Mouse (Mus musculus): ENCODE data around the gene Tmem210.

The Tmem210 gene

DNA sequence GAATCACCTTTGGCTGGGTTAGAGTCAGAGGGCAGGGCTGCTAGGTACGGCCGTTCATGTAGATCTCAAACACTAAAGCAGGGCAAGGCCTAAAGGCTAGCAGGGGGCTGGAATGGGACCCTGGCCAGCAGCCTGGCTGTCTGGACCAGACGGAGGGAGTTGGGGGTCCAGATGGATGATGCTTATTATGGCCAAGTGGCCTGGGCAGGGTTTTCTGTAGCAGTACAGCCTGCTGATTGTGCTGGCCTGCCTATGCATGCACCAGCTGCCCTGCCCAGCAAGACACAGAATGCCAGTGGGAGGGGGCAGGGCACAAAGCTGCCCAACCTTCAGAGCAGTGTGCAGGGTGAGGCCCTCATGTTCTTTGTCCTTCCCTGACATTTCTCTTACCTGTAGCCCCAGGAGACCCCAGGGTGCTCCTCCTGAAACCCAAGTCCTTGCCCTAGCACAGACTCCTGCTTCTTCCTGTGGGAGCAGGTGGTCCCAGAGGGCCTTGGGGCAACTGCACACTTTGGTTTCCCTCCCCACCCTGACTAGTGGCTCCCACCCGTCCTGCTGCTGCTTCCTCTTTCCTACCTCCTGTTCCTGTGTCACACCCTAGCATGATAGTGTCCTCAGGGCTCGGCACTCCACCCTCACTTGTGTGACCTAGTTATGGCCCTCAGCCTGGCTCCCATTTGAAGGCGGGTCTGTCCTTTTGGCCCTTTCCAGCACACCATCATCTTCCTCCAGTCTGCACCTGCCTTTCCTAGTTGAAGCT lies 21.9 kb upstream of the Tmem210 start:
- DNase-seq (ENCODE audit: low read depth, low spot score), result no peak

DNA sequence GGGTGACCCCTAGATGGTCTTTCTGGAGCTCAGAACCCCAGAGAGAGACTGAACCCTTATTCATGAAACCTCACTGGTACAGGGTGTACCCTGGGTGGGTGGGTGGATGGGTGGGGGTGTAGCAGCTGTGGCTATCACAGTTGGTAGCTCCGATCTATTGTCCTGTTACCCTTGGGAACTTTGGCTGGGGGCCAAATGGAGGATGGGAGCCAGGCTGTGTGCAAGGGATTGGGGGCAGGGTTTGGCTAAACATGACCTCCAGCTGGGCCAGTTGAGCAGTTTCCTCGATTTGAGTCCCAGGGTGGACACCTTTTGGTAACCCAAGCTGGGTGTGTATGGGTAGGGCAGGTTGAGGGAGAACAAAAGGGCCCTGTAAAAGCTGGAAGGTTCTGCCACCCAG lies 21.2 kb upstream of the Tmem210 start:
- DNase-seq (ENCODE audit: low read depth, low spot score), result no peak

DNA sequence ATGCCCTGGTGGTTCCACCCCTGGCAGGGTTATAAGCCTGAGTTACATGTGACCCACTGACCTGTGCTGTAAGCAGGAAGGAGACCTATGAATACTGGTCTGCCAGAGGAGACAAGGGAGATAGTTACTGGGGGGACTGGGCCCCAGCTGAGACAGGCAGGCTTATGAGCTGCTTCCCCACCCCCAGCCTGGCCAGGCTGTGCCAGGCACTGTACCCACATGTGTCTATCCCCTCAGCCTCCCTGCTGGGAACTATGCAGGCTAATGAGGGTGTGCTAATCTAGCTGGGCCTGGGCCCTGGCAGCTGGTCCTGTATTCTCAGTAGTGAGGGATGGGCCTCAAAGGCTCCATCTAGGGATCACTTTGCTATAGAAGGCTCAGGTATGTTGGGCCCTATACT lies 20.7 kb upstream of the Tmem210 start:
- DNase-seq (ENCODE audit: low read depth, low spot score), result no peak

DNA sequence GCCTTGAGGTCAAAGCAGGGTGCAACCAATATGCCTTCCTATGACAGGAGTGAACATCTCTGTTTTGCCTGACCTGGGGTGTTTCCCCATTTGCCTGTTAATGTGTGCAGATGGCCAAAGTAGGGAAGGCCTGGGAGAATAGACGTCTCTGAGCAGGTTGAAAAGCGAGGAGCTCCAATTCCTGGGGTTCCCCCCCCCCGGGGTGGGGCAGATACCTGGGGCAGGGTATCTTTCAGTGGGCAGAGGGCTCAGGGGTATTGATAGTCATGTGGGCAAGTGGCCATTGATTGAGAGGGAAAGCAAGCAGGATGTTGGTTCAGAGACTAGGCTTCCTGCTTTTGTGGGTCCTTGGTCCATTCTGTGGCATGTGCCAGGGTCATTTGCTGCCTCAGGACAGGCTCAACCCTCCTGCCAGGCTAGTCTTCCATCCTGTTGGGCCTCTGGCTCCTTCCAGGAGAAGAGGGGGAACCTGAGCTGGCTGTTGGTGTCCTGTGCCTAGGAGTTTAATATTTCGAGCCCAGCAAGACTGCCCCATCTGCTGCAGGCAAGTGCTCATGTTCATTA lies 20.1 kb upstream of the Tmem210 start:
- no peak for DNase-seq (ENCODE audit: low read depth, low spot score)

DNA sequence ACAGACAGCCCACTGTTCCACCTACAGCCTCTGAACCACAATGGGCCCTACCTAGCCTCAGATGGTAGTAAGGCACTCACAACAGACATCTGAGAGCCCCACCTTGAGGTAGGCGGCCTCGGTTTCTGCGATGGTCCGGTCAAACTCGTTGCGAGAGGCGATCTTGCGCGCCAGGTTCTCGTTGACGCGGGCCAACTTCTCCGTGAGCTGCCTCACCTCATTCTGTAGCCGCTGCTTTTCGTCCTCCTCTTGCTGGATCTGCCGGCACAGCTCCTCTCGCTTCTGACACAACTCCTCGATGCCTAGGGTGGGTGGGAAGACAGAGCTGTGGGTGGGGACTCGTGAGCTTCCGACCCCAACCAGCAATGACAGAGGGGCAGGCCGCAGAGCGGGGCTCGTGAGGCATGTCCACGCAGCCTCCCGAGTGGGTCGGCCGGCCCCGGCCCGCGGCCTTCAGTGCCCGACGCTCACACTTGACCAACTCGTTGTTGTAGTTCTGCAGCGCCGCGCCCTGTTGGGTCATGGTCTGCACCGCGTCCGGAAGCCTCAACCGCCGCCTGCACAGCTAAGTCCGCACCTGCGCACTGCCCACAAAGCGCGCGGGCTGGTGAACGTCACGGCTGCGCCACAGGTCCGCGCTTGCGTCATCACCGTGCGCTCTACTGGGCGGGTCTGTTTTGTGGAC lies 16.0 kb upstream of the Tmem210 start, which contains the start of the genes Ssna1 and Anapc2:
Ssna1 (minus strand) TSS at position 612 of the 685 bp plus-strand sequence.
Anapc2 (plus strand) TSS at position 652 of the 685 bp plus-strand sequence.
- DNase-seq (ENCODE audit: low read depth, low spot score), result peak; percentile 92

DNA sequence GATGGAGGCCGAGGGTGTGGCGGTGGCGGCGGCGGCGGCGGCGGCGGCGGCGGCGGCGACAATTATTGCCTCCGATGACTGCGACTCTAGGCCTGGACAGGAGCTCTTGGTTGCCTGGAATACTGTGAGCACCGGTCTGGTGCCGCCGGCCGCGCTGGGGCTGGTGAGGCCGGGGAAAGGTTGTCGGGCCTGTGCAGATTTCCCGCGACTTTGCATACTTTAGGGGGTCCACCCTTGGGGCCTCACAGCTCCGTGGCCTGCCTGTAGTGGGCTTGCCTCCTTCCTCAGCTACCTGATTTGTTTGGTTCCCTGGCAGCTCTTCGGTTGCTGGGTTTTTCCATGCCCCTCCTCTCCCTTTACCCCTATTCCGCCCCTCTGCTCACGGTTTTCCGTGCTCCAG lies 15.4 kb upstream of the Tmem210 start:
- no peak for DNase-seq (ENCODE audit: low read depth, low spot score)

DNA sequence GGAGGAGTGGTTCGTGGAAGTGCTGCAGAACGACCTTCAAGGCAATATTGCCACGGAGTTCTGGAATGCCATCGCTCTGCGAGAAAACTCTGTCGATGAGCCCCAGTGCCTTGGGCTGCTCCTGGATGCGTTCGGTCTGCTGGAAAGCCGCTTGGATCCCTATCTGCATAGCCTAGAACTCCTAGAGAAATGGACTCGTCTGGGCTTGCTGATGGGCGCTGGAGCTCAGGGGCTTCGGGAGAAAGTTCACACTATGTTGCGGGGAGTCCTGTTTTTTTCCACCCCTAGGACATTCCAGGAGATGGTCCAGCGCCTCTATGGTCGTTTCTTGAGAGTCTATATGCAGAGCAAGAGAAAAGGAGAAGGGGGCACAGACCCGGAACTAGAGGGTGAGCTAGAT lies 14.9 kb upstream of the Tmem210 start:
- no peak for DNase-seq (ENCODE audit: low read depth, low spot score)

DNA sequence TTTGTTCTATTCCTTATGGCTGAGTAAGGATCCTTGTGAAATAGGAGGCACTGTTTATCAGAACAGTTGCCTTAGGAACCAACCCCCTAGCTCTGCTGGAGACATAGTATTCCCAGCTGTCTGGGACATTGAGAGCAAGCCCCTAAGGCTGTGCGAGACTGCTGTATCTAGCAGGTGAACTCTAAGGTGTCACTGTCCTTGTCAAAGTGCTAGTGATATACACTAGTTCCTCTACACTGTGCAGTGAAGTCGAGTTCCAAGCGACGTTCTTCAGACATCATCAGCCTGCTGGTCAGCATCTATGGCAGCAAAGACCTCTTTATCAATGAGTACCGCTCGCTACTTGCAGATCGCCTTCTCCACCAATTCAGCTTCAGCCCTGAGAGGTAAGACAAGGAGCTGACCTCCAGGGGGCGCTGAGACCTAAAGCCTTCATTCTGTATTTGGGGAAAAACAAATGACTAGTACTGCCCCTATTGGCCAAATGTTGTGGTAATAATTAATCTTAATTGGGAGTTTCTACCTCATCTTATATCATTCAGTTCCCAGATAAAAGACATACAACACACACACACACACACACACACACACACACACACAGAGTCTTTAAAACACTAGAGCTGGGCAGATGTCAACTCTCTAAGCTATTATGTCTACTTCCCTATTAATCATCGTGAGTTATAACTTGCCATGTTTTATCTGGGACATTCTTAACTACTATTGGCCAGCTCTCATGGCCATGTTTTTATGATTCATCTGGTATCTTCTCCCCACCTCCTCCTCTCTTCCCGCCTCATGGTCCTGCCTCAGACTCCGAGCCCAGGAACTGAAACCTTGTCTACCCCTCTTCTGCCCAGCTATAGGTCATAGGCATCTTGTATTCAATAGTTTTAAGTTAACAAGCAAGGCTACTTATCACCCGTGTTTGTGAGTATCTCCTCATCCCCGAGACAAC lies 8.7 kb upstream of the Tmem210 start:
- no peak for DNase-seq (ENCODE audit: low read depth, low spot score)

DNA sequence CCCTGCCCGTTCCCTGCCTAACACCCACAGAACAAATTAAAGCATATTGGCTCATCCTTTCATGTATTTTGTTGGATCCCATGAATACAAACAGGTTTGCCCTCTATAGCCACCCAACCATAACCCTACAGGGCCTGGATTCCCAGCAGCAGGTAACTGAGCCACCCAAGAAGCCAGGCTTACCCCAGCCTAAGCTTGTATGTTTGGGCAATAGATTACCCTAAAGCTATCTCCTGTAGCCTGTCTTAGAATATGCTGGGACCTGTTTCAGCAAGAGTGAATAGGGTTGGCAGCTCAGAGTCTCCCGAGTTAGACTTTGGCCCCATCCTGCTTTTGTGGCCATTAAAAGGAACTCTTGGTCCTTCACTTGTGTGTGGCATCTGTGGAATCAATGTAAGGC lies 2.4 kb upstream of the Tmem210 start:
- no peak for DNase-seq (ENCODE audit: low read depth, low spot score)

DNA sequence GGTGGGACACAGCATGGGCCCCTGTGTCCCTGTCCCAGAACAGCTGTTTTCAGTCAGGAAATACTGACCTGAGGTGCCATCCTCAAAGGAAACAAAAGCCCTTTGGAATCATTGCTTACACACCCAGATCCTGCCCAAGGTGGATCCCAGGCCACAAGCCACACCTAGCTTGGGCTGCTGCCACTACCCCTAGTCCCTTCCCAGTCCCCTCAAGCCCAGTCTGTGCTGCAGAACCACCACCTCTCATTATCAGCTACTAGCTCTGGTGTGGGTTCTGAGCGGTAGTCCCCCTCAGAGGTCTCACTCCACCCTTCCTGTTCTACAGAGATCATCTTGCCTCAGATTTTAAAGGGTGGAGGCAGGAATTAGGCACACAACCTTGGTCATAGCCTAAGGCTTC lies 1.6 kb upstream of the Tmem210 start:
- DNase-seq (ENCODE audit: low read depth, low spot score), result no peak

DNA sequence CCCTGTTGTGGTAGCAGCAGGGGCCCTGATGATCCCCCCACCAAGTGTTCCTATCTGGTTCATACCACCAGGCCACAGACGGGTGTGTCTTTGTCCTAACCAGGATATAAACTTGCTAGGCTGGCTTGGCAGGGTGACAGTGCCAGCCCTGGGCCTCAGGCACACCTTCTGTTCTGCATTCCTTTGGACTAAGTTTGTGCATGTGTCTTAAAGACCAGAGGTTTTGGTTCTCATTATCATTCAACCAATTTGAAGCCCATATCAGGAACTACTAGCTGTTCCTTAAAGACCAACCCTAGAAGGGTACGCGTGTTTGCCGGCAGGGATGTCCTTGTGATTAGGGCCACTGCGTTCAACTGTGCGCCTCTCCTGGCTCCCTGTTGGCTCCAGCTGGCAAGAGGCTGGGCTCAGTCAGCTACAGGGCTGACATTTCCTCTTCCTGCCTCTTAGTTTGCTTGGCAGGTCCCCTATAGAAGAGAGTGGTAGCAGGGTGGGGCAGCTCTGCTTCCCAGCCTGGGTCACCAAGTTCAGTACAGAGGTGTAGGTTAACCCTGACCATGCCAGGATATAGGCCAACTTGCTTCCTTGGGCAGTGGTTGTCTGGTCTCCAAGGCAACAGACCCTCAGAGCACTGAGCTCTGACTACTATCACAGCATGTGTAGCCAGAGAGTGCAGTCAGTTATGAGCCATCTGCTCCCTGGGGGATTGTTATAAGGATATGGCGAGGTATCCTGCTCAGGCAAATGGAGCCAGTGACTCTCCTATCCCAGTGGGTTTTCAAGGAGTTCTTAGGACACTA lies 908 bp upstream of the Tmem210 start:
- no peak for DNase-seq (ENCODE audit: low read depth, low spot score)

DNA sequence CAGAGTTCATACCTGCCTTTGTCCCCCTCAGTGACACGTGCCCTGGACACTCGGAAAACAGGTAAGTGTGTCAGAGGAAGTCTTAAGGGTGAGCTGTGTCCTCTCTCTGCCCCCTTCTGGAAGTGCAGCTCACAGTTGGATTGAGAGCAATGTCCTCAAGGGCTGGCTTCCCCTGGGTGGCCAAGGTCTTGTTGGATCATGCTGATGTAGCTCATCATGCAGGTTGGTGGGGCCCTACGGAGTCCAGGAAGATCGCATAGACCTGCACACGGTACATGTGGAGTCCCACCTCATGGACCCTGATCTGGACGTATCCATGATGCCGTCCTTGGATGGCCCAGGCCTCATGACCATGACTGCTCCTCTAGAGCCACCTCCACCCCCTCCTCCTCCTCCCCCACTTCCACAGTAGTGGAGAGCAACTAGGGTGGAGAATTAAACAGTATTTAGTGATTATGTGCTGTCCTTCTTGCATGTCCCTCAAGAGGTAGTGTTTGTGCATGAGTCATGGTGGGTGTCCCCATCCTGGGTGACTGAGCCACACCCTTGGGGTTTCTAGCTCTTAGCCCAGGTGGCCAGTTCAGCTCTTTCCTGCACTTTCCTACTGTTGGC lies 895 bp downstream of the Tmem210 start:
- DNase-seq (ENCODE audit: low read depth, low spot score), result no peak

DNA sequence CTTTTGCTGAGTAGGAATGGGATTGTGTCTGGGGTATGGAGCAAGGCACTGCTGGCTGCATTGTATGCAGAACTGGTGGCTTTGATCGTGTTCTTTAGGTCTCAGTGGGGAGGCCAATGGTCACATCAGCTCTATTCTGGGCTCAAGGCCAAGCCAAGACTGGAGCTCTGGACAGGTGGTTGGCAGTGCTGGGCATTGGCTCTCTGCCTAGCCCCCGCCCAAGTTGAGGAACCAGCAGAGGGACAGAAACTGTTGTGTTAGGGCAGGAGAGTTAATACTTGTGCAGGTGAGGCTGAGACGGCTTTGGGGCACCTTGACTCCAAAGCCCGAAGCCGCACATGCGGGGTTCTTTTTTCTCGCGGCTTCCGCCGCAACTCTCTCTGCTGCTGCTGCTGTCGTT lies 1.7 kb downstream of the Tmem210 start, which contains the start of gene Lrrc26:
Lrrc26 (plus strand) TSS at position 265 of the 400 bp plus-strand sequence.
- DNase-seq (ENCODE audit: low read depth, low spot score), result no peak

DNA sequence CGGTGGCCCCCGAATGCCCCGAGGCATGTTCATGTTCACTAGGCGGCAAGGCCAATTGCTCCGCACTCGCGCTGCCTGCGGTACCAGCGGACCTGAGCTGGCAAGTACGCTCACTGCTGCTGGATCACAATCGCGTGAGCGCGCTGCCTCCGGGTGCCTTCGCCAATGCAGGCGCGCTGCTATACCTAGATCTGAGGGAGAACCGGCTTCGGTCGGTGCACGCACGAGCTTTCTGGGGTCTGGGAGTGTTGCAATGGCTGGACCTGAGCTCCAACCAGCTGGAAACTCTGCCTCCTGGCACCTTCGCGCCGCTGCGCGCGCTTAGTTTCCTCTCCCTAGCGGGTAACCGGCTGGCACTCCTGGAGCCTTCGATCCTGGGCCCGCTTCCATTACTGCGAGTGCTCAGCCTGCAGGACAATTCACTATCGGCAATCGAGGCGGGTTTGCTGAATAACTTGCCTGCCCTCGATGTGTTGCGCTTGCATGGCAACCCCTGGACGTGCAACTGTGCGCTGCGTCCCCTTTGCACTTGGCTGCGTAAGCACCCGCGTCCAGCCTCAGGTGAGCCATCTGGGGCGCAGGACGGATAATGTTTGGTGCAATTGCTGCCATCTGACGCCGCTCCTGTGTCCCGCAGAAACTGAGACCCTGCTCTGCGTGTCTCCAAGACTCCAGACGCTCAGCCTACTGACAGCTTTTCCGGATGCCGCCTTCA lies 2.3 kb downstream of the Tmem210 start:
- no peak for DNase-seq (ENCODE audit: low read depth, low spot score)

DNA sequence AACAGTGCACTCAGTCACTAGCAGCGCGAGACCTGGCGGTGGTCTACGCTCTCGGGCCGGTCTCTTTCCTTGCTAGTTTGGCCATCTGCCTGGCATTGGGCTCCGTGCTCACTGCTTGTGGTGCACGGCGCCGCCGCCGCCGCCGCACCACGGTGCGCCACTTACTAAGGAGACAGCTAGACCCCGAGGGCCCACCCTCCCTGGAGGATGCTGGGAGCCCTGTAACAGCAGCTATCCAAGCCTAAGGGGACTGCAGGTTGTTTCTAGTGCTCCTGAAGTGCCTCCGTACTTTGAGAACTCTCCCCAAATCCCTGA lies 2.8 kb downstream of the Tmem210 start:
- no peak for DNase-seq (ENCODE audit: low read depth, low spot score)

DNA sequence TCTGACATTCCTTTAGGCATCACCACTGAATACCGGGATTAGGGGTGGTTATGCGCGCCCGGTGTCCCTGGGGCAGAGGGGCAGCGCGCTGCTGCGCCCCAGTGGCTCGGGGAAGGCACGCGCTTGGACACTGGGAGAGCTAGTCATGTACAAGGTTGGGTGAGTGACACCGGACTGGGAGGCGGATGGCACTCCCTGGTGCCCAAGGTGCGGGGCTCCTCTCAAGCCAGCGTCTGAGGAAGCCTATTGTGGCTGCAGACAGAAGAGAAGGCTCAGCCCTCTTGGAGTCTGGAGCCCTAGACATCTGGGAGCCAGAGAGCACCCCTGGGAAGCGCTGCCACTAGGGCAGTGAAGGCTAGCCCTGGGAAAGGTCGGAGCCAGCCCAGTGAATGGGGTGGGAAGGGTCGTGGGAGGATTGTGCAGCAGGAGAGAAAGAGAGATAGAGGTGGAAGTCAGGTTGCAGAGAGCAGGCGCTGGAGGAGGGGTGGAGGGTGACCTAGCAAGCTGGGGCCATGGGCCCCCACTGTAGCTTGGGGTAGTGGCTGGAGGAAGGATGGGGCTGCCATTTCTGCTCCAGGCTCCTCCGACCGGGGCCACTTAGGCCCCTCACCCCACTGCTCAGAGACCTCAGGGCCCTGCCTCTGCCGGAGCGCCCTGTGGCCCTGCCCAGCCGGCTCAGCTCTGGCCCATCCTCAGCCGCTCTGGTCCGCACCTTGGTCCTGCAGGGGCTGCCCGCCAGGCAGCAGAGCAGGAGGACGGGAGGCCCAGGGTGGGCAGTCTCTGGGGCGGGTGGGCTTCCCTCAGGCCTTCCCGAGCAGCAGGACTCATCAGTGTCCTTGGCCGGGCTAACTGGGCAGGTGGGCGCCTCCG lies 3.5 kb downstream of the Tmem210 start:
- DNase-seq (ENCODE audit: low read depth, low spot score), result no peak

DNA sequence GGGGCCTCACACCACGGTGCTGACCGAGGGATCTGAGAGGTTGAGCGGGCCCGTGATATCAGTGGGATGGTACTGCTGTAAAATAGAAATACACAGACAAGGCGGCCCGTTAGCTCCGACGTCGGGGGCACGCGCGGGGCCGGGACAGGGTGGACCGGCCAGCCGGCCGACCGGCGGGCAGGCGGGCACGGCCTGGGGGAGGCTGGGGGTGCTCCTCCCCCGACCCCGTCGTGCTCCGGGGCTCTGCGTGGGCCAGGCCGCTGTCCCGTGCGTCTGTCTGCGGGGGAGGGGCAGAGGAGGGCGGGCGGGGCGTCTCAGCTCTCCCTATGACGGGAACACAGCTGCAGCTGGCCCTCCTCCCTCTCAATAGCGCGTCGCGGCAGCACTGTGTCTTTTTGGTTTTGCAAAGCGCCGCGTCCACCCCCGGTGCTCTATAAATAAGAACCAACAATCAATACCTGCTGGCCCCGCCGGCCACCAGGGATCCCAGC lies 4.2 kb downstream of the Tmem210 start:
- DNase-seq (ENCODE audit: low read depth, low spot score), result no peak

DNA sequence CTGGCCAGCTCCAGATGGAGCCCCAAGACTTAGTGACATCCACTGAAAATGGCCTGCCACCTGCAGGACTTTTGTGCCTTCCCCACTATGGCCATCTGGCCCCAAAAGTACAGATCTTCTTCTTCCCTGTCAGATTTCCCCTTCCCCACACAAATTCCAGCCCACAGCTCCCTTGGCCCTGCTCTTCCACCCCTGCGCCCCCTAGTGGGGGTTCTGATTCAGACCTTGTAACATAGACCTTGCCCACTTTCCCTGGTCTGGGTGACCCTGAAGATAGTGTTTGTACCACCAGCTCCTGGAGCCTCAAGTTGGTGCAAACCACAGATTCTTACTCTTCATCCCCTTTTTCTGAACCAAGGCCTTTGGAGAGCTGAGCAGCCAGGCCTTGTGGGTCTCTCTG lies 4.9 kb downstream of the Tmem210 start:
- peak; percentile 41 for DNase-seq (ENCODE audit: low read depth, low spot score)

DNA sequence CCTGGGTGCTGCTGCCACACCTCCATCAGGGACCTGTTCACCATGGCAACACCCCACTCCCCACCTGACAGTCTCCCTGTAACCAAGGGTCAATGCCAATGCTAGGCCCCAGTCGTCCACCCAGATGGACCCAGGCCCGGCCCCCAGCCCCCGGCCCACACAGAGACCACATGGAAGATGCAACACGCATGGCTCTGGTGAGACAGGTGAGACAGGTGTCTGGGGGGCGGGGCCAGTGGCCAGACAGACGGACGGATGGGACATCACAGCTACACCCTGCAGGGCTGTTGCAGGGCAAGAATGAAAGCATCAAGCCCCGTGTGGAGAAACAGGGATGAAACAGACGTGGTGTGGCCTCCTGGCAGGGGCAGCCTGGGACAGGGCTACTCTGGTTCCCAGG lies 5.8 kb downstream of the Tmem210 start:
- DNase-seq (ENCODE audit: low read depth, low spot score), result no peak
